Mouse (Mus musculus): ENCODE measurements around the gene Tnfrsf4. TPM values are rescaled to one million over a fixed set of nuclear protein-coding genes. Genes with fewer than 3 reads are reported as not detected.

Gene Tnfrsf4
- polyA plus RNA-seq, 1 experiment from 2014 or later = 0.34 TPM

GRCm38 (mm10) chr4:156030651-156031118 is 17.0 kb downstream of the Tnfrsf4 start:
- H3K27me3 ChIP-seq (ENCODE audit: control insufficient read depth, insufficient read depth, low read length) = peaks cover 13% of the 10 kb centered on the region
- ATAC-seq (replicated peaks; ENCODE audit: insufficient number of reproducible peaks, low FRiP score, low TSS enrichment, low read depth) = no peak
- H3K36me3 ChIP-seq (replicated peaks; ENCODE audit: control insufficient read depth, insufficient read depth, low read depth, low read length) = no peaks in the 10 kb centered on the region
- peaks cover 5% of the 10 kb centered on the region for H3K4me1 ChIP-seq (ENCODE audit: control insufficient read depth, insufficient read depth, low read length)
- DNase-seq (ENCODE audit: low spot score) = no peak
- peak overlapping the region; percentile 64 for H3K4me2 ChIP-seq (ENCODE audit: low read depth, low read length)
- WGBS = 69% methylated on average over 9 of the region's 9 CpGs
- H3K4me3 ChIP-seq (ENCODE audit: low read depth, low read length) = peak overlapping the region; percentile 45
- H3K9ac ChIP-seq (replicated peaks; ENCODE audit: low read length) = peak overlapping the region; percentile 65
- peak overlapping the region; percentile 87; the same call in 1 of the 2 replicates for H3K27ac ChIP-seq (replicated peaks; ENCODE audit: low read depth, low read length)
- no peaks in the 10 kb centered on the region for H3K9me3 ChIP-seq (replicated peaks; ENCODE audit: control insufficient read depth, low read length)

GRCm38 (mm10) chr4:156031255-156031592 is 17.6 kb downstream of the Tnfrsf4 start:
- Histone ChIP-seq H3K36me3 (replicated peaks; ENCODE audit: control insufficient read depth, insufficient read depth, low read depth, low read length) (no peaks in the 10 kb centered on the region), H3K4me2 (ENCODE audit: low read depth, low read length) (peak overlapping the region; percentile 64), H3K4me1 (ENCODE audit: control insufficient read depth, insufficient read depth, low read length) (peaks cover 5% of the 10 kb centered on the region), H3K27ac (replicated peaks; ENCODE audit: low read depth, low read length) (peak overlapping the region; percentile 87), H3K9me3 (replicated peaks; ENCODE audit: control insufficient read depth, low read length) (no peaks in the 10 kb centered on the region), H3K27me3 (ENCODE audit: control insufficient read depth, insufficient read depth, low read length) (peaks cover 18% of the 10 kb centered on the region), H3K9ac (replicated peaks; ENCODE audit: low read length) (peak overlapping the region; percentile 65), H3K4me3 (ENCODE audit: low read depth, low read length) (peak overlapping the region; percentile 45)
- DNase-seq (ENCODE audit: low spot score) = no peak
- no peak for ATAC-seq (replicated peaks; ENCODE audit: insufficient number of reproducible peaks, low FRiP score, low TSS enrichment, low read depth)
- 3% methylated on average over 7 of the region's 7 CpGs for WGBS

- Histone ChIP-seq H3K27ac (replicated peaks; ENCODE audit: low read depth, low read length) (peak overlapping the region; percentile 87), H3K9ac (replicated peaks; ENCODE audit: low read length) (peak overlapping the region; percentile 65), H3K36me3 (replicated peaks; ENCODE audit: control insufficient read depth, insufficient read depth, low read depth, low read length) (no peaks in the 10 kb centered on the region), H3K4me1 (ENCODE audit: control insufficient read depth, insufficient read depth, low read length) (peaks cover 5% of the 10 kb centered on the region), H3K4me2 (ENCODE audit: low read depth, low read length) (peak overlapping the region; percentile 64), H3K27me3 (ENCODE audit: control insufficient read depth, insufficient read depth, low read length) (peaks cover 19% of the 10 kb centered on the region), H3K4me3 (ENCODE audit: low read depth, low read length) (peak overlapping the region; percentile 45), H3K9me3 (replicated peaks; ENCODE audit: control insufficient read depth, low read length) (no peaks in the 10 kb centered on the region)
- DNase-seq (ENCODE audit: low spot score) = peak; percentile 89
- 1% methylated on average over 24 of the region's 24 CpGs for WGBS
- peak; percentile 86 for ATAC-seq (replicated peaks; ENCODE audit: insufficient number of reproducible peaks, low FRiP score, low TSS enrichment, low read depth)
These were observed 18.1 kb downstream of the Tnfrsf4 start for GRCm38 (mm10) chr4:156031593-156032391.

GRCm38 (mm10) chr4:156032856-156033255 is 19.2 kb downstream of the Tnfrsf4 start:
- Histone ChIP-seq H3K9ac (replicated peaks; ENCODE audit: low read length) (no peak overlapping the region), H3K4me1 (ENCODE audit: control insufficient read depth, insufficient read depth, low read length) (peaks cover 5% of the 10 kb centered on the region), H3K36me3 (replicated peaks; ENCODE audit: control insufficient read depth, insufficient read depth, low read depth, low read length) (no peaks in the 10 kb centered on the region), H3K27me3 (ENCODE audit: control insufficient read depth, insufficient read depth, low read length) (peaks cover 19% of the 10 kb centered on the region), H3K4me3 (ENCODE audit: low read depth, low read length) (no peak overlapping the region), H3K27ac (replicated peaks; ENCODE audit: low read depth, low read length) (no peak overlapping the region; the same call in 1 of the 2 replicates), H3K9me3 (replicated peaks; ENCODE audit: control insufficient read depth, low read length) (no peaks in the 10 kb centered on the region), H3K4me2 (ENCODE audit: low read depth, low read length) (no peak overlapping the region)
- DNase-seq (ENCODE audit: low spot score) (no peak), ATAC-seq (replicated peaks; ENCODE audit: insufficient number of reproducible peaks, low FRiP score, low TSS enrichment, low read depth) (no peak)
- 95% methylated on average over 4 of the region's 4 CpGs for whole genome bisulfite sequencing

GRCm38 (mm10) chr4:156033476-156034119 is 20.0 kb downstream of the Tnfrsf4 start:
- ATAC-seq (replicated peaks; ENCODE audit: insufficient number of reproducible peaks, low FRiP score, low TSS enrichment, low read depth) (no peak), DNase-seq (ENCODE audit: low spot score) (peak; percentile 68)
- Histone ChIP-seq H3K4me1 (ENCODE audit: control insufficient read depth, insufficient read depth, low read length) (peaks cover 5% of the 10 kb centered on the region), H3K27ac (replicated peaks; ENCODE audit: low read depth, low read length) (no peak overlapping the region), H3K36me3 (replicated peaks; ENCODE audit: control insufficient read depth, insufficient read depth, low read depth, low read length) (no peaks in the 10 kb centered on the region), H3K4me3 (ENCODE audit: low read depth, low read length) (no peak overlapping the region), H3K9ac (replicated peaks; ENCODE audit: low read length) (no peak overlapping the region), H3K27me3 (ENCODE audit: control insufficient read depth, insufficient read depth, low read length) (peaks cover 19% of the 10 kb centered on the region), H3K4me2 (ENCODE audit: low read depth, low read length) (no peak overlapping the region), H3K9me3 (replicated peaks; ENCODE audit: control insufficient read depth, low read length) (no peaks in the 10 kb centered on the region)
- WGBS = 41% methylated on average over 6 of the region's 6 CpGs

GRCm38 (mm10) chr4:156034301-156034700 is 20.7 kb downstream of the Tnfrsf4 start:
- no peak for ATAC-seq (replicated peaks; ENCODE audit: insufficient number of reproducible peaks, low FRiP score, low TSS enrichment, low read depth)
- no peak overlapping the region for H3K27ac ChIP-seq (replicated peaks; ENCODE audit: low read depth, low read length)
- no peak for DNase-seq (ENCODE audit: low spot score)
- H3K9me3 ChIP-seq (replicated peaks; ENCODE audit: control insufficient read depth, low read length) = no peaks in the 10 kb centered on the region
- H3K36me3 ChIP-seq (replicated peaks; ENCODE audit: control insufficient read depth, insufficient read depth, low read depth, low read length) = no peaks in the 10 kb centered on the region
- H3K27me3 ChIP-seq (ENCODE audit: control insufficient read depth, insufficient read depth, low read length) = peaks cover 19% of the 10 kb centered on the region
- no peak overlapping the region for H3K9ac ChIP-seq (replicated peaks; ENCODE audit: low read length)
- H3K4me2 ChIP-seq (ENCODE audit: low read depth, low read length) = no peak overlapping the region; the same call in 1 of the 2 replicates
- H3K4me1 ChIP-seq (ENCODE audit: control insufficient read depth, insufficient read depth, low read length) = peaks cover 5% of the 10 kb centered on the region
- H3K4me3 ChIP-seq (ENCODE audit: low read depth, low read length) = no peak overlapping the region
- WGBS = 54% methylated on average over 4 of the region's 4 CpGs

GRCm38 (mm10) chr4:156034901-156035300 is 21.3 kb downstream of the Tnfrsf4 start:
- WGBS = 6% methylated on average over 25 of the region's 25 CpGs
- no peak for DNase-seq (ENCODE audit: low spot score)
- peaks cover 5% of the 10 kb centered on the region for H3K4me1 ChIP-seq (ENCODE audit: control insufficient read depth, insufficient read depth, low read length)

GRCm38 (mm10) chr4:156044754-156045153 is 31.1 kb downstream of the Tnfrsf4 start:
- H3K27me3 ChIP-seq (ENCODE audit: control insufficient read depth, insufficient read depth, low read length) = no peaks in the 10 kb centered on the region
- H3K4me3 ChIP-seq (ENCODE audit: low read depth, low read length) = no peak overlapping the region
- no peak overlapping the region for H3K27ac ChIP-seq (replicated peaks; ENCODE audit: low read depth, low read length)
- H3K4me2 ChIP-seq (ENCODE audit: low read depth, low read length) = no peak overlapping the region
- no peak for DNase-seq (ENCODE audit: low spot score)
- ATAC-seq (replicated peaks; ENCODE audit: insufficient number of reproducible peaks, low FRiP score, low TSS enrichment, low read depth) = no peak
- WGBS = 57% methylated on average over 5 of the region's 5 CpGs
- no peaks in the 10 kb centered on the region for H3K9me3 ChIP-seq (replicated peaks; ENCODE audit: control insufficient read depth, low read length)
- H3K9ac ChIP-seq (replicated peaks; ENCODE audit: low read length) = no peak overlapping the region
- no peaks in the 10 kb centered on the region for H3K36me3 ChIP-seq (replicated peaks; ENCODE audit: control insufficient read depth, insufficient read depth, low read depth, low read length)
- no peaks in the 10 kb centered on the region for H3K4me1 ChIP-seq (ENCODE audit: control insufficient read depth, insufficient read depth, low read length)

More at GRCm38 (mm10) chr4:156034901-156035300, 21.3 kb downstream of the Tnfrsf4 start:
- H3K4me2 ChIP-seq (ENCODE audit: low read depth, low read length) = peak overlapping the region; percentile 26
- no peak for ATAC-seq (replicated peaks; ENCODE audit: insufficient number of reproducible peaks, low FRiP score, low TSS enrichment, low read depth)
- peak overlapping the region; percentile 19 for H3K4me3 ChIP-seq (ENCODE audit: low read depth, low read length)
- H3K36me3 ChIP-seq (replicated peaks; ENCODE audit: control insufficient read depth, insufficient read depth, low read depth, low read length) = no peaks in the 10 kb centered on the region
- H3K27me3 ChIP-seq (ENCODE audit: control insufficient read depth, insufficient read depth, low read length) = peaks cover 19% of the 10 kb centered on the region
- peak overlapping the region; percentile 26; the same call in 1 of the 2 replicates for H3K9ac ChIP-seq (replicated peaks; ENCODE audit: low read length)
- no peaks in the 10 kb centered on the region for H3K9me3 ChIP-seq (replicated peaks; ENCODE audit: control insufficient read depth, low read length)
- no peak overlapping the region for H3K27ac ChIP-seq (replicated peaks; ENCODE audit: low read depth, low read length)

All from embryonic facial prominence, embryonic 11.5 days (tissue).